ENCODE assay signal across 8 mouse cellular contexts in genomic region chr11:78697753-78698171, GRCm38 (mm10). TPM values are rescaled to one million over a fixed set of nuclear protein-coding genes. Genes with fewer than 3 reads are reported as not detected.
DNase-seq lines count a peak whose midpoint lies in the region; ATAC-seq and TF ChIP-seq lines count a peak whose summit lies in the region.

No protein-coding gene starts in this region.

- H3K36me3 ChIP-seq in CH12.LX (replicated peaks in 1 of 2; ENCODE audit: control insufficient read depth in 1 of 2, insufficient read depth in 1 of 2, low read length in 1 of 2), result peaks cover 0 to 19% of the 10 kb centered on the region in 2 experiments
- H3K36me3 ChIP-seq in forebrain, embryonic 12.5 days (replicated peaks), result peaks cover 5% of the 10 kb centered on the region; the same call in 1 of the 2 replicates
- no peaks in the 10 kb centered on the region for H3K36me3 ChIP-seq in heart, postnatal 0 days (replicated peaks; ENCODE audit: control insufficient read depth, insufficient read depth, low read length)
- H3K36me3 ChIP-seq in liver, embryonic 16.5 days (ENCODE audit: control insufficient read depth, insufficient read depth), result no peaks in the 10 kb centered on the region
- H3K36me3 ChIP-seq in neural tube, embryonic 13.5 days, result no peaks in the 10 kb centered on the region
- H3K36me3 ChIP-seq in testis, adult 2 months (ENCODE audit: control insufficient read depth, insufficient read depth, low read length), result no peaks in the 10 kb centered on the region

- H3K4me3 ChIP-seq in CH12.LX (replicated peaks in 1 of 3; ENCODE audit: low read depth in 2 of 3, low read length in 2 of 3, poor library complexity in 1 of 3), result peak overlapping the region; percentile 65 to 88 (median 73)
- peak overlapping the region; percentile 91 for H3K4me3 ChIP-seq in forebrain, embryonic 12.5 days (replicated peaks)
- peak overlapping the region; percentile 84 for H3K4me3 ChIP-seq in heart, postnatal 0 days (ENCODE audit: low read depth, low read length)
- H3K4me3 ChIP-seq in liver, embryonic 16.5 days (ENCODE audit: low read depth, low read length), result peak overlapping the region; percentile 85
- H3K4me3 ChIP-seq in neural tube, embryonic 13.5 days, result peak overlapping the region; percentile 88
- H3K4me3 ChIP-seq in testis, adult 2 months (ENCODE audit: control insufficient read depth, low read depth, low read length), result peak overlapping the region; percentile 77

- peak; percentile 91 for ATAC-seq in forebrain, embryonic 12.5 days (ENCODE audit: low FRiP score)
- peak; percentile 84 for ATAC-seq in heart, postnatal 0 days (ENCODE audit: insufficient read depth, low read depth)
- peak; percentile 66 for ATAC-seq in liver, embryonic 16.5 days (ENCODE audit: low read depth)
- peak; percentile 95 for ATAC-seq in neural tube, embryonic 13.5 days (ENCODE audit: low read depth)

- no peak for TF ChIP-seq RAD21 in CH12.LX (IDR thresholded peaks at IDR 0.05; ENCODE audit: low read depth, low read length)

- peak; percentile 28; the same call in 1 of the 2 replicates for TF ChIP-seq POLR2A in CH12.LX (IDR thresholded peaks at IDR 0.05; ENCODE audit: low read depth, low read length)
- TF ChIP-seq POLR2A in testis, adult 2 months (IDR thresholded peaks at IDR 0.05; ENCODE audit: control insufficient read depth, low read depth, low read length), result no peak

- H3K27me3 ChIP-seq in CH12.LX (replicated peaks), result peaks cover 5% of the 10 kb centered on the region
- H3K27me3 ChIP-seq in forebrain, embryonic 12.5 days, result 0 out of 2 replicates have a peak, but pooled peaks cover 4% of the 10 kb centered on the region
- H3K27me3 ChIP-seq in heart, postnatal 0 days (ENCODE audit: control insufficient read depth, insufficient read depth, low read length), result no peaks in the 10 kb centered on the region
- no peaks in the 10 kb centered on the region for H3K27me3 ChIP-seq in liver, embryonic 16.5 days (ENCODE audit: control insufficient read depth, insufficient read depth, low read depth, low read length)
- no peaks in the 10 kb centered on the region for H3K27me3 ChIP-seq in neural tube, embryonic 13.5 days
- no peaks in the 10 kb centered on the region for H3K27me3 ChIP-seq in testis, adult 2 months (ENCODE audit: control insufficient read depth, insufficient read depth, low read length)

- H3K27ac ChIP-seq in CH12.LX (ENCODE audit: insufficient read depth, low read depth), result no peak overlapping the region
- peak overlapping the region; percentile 80; the same call in 1 of the 2 replicates for H3K27ac ChIP-seq in forebrain, embryonic 12.5 days
- peak overlapping the region; percentile 70 for H3K27ac ChIP-seq in heart, postnatal 0 days (ENCODE audit: low read depth)
- peak overlapping the region; percentile 72; the same call in 1 of the 2 replicates for H3K27ac ChIP-seq in liver, embryonic 16.5 days (ENCODE audit: low read length)
- H3K27ac ChIP-seq in neural tube, embryonic 13.5 days (replicated peaks), result peak overlapping the region; percentile 85
- no peak overlapping the region for H3K27ac ChIP-seq in testis, adult 2 months (ENCODE audit: control insufficient read depth, insufficient read depth, low read depth, low read length)

- in situ Hi-C loops in CH12.LX (cut with MboI; ENCODE audit: low pct_ligation_motif_present, low pct_unique_long_range_greater_than_20kb, low sequenced_read_pairs), result no loop called here

- no peaks in the 10 kb centered on the region for H3K9me3 ChIP-seq in CH12.LX (replicated peaks; ENCODE audit: low read length)
- no peaks in the 10 kb centered on the region for H3K9me3 ChIP-seq in forebrain, embryonic 12.5 days
- no peaks in the 10 kb centered on the region for H3K9me3 ChIP-seq in heart, postnatal 0 days (replicated peaks; ENCODE audit: control insufficient read depth, low read length)
- no peaks in the 10 kb centered on the region for H3K9me3 ChIP-seq in liver, embryonic 16.5 days (replicated peaks; ENCODE audit: control insufficient read depth, low read length)
- no peaks in the 10 kb centered on the region for H3K9me3 ChIP-seq in neural tube, embryonic 13.5 days

- TF ChIP-seq CTCF in CH12.LX (conservative IDR thresholded peaks at IDR 0.05 in 1 of 2, IDR thresholded peaks at IDR 0.05 in 1 of 2; ENCODE audit: low read depth in 2 of 2, low read length in 2 of 2), result no peak
- no peak for TF ChIP-seq CTCF in heart, postnatal 0 days (IDR thresholded peaks at IDR 0.05; ENCODE audit: low read depth)
- TF ChIP-seq CTCF in testis, adult 2 months (IDR thresholded peaks at IDR 0.05; ENCODE audit: control insufficient read depth, insufficient read depth, insufficient replicate concordance, low read depth, low read length), result no peak

- peak overlapping the region; percentile 70; the same call in 1 of the 2 replicates for H3K9ac ChIP-seq in CH12.LX (ENCODE audit: insufficient read depth, low read depth)
- H3K9ac ChIP-seq in forebrain, embryonic 12.5 days, result no peak overlapping the region
- H3K9ac ChIP-seq in heart, postnatal 0 days (replicated peaks; ENCODE audit: low read depth, low read length), result no peak overlapping the region
- peak overlapping the region; percentile 41; the same call in 1 of the 2 replicates for H3K9ac ChIP-seq in liver, embryonic 16.5 days (ENCODE audit: low read depth, low read length)
- peak overlapping the region; percentile 58 for H3K9ac ChIP-seq in neural tube, embryonic 13.5 days

- H3K4me1 ChIP-seq in CH12.LX (ENCODE audit: control insufficient read depth in 1 of 2, insufficient read depth in 2 of 2), result peaks cover 13 to 41% of the 10 kb centered on the region in 2 experiments
- H3K4me1 ChIP-seq in forebrain, embryonic 12.5 days, result peaks cover 31% of the 10 kb centered on the region
- peaks cover 21% of the 10 kb centered on the region for H3K4me1 ChIP-seq in heart, postnatal 0 days (ENCODE audit: control insufficient read depth, insufficient read depth)
- H3K4me1 ChIP-seq in liver, embryonic 16.5 days (ENCODE audit: control insufficient read depth, low read depth, low read length), result peaks cover 13% of the 10 kb centered on the region
- H3K4me1 ChIP-seq in neural tube, embryonic 13.5 days (replicated peaks), result peaks cover 40% of the 10 kb centered on the region
- H3K4me1 ChIP-seq in testis, adult 2 months (ENCODE audit: control insufficient read depth, insufficient read depth, low read length), result peaks cover 10% of the 10 kb centered on the region

- peak; percentile 98 for DNase-seq in CH12.LX (ENCODE audit: extremely low read depth)
- peak; percentile 91 for DNase-seq in c-Kit-positive CD71-positive TER-119-positive erythroid progenitor cells, embryonic 14.5 days (ENCODE audit: low spot score)
- DNase-seq in heart, postnatal 0 days (ENCODE audit: low spot score), result peak; percentile 94
- peak; percentile 89 to 92 for DNase-seq in kidney, postnatal 4 days

- no peak for TF ChIP-seq EP300 in CH12.LX (IDR thresholded peaks at IDR 0.05; ENCODE audit: low read length)
- peak; percentile 9; the same call in 1 of the 2 replicates for TF ChIP-seq EP300 in heart, postnatal 0 days (IDR thresholded peaks at IDR 0.05; ENCODE audit: low read depth)

- no peaks in the 10 kb centered on the region; the same call in 1 of the 2 replicates for H3K79me2 ChIP-seq in CH12.LX (replicated peaks; ENCODE audit: control insufficient read depth, extremely low read depth, insufficient read depth, poor library complexity, severe bottlenecking)

- peak overlapping the region; percentile 38; the same call in 1 of the 2 replicates for H3K4me2 ChIP-seq in CH12.LX (ENCODE audit: insufficient read depth, low read depth, poor library complexity, severe bottlenecking)
- H3K4me2 ChIP-seq in forebrain, embryonic 12.5 days, result peak overlapping the region; percentile 42
- H3K4me2 ChIP-seq in heart, postnatal 0 days (ENCODE audit: low read depth, low read length), result peak overlapping the region; percentile 50
- peak overlapping the region; percentile 93 for H3K4me2 ChIP-seq in liver, embryonic 16.5 days (ENCODE audit: low read depth, low read length)
- peak overlapping the region; percentile 41 for H3K4me2 ChIP-seq in neural tube, embryonic 13.5 days

- WGBS in forebrain, embryonic 12.5 days, result under 1% methylated on average over 12 of the region's 12 CpGs
- WGBS in heart, postnatal 0 days, result under 1% methylated on average over 12 of the region's 12 CpGs
- 0% methylated on average over 12 of the region's 12 CpGs for WGBS in liver, embryonic 16.5 days (ENCODE audit: insufficient replicate concordance)
- under 1% methylated on average over 12 of the region's 12 CpGs for WGBS in neural tube, embryonic 13.5 days

- dilution Hi-C loops in CH12.LX (cut with MboI; ENCODE audit: extremely low pct_ligation_motif_present, extremely low pct_unique_long_range_greater_than_20kb, low sequenced_read_pairs), result no loop called here

TF ChIP-seq in CH12.LX, 34 proteins besides CTCF, POLR2A, EP300 and RAD21 (continues in another document):
- TF ChIP-seq KAT2A (IDR thresholded peaks at IDR 0.05; ENCODE audit: insufficient replicate concordance, low read length), result no peak
- TF ChIP-seq SIN3A (IDR thresholded peaks at IDR 0.05; ENCODE audit: low read length), result peak; percentile 8; the same call in 1 of the 2 replicates
- no peak for TF ChIP-seq USF2 (conservative IDR thresholded peaks at IDR 0.05; ENCODE audit: low read depth, low read length)
- TF ChIP-seq PAX5 (IDR thresholded peaks at IDR 0.05; ENCODE audit: low read length), result no peak

RNA-seq across cellular contexts. Expression of gene Nlk, which starts 0.6 kb away (rescaled TPM):
- total RNA-seq in CH12.LX (2012; rRNA removed), result 14.8 and 17.1 TPM in 2 replicates
- 22.4 and 22.9 TPM in 2 replicates for total RNA-seq in CH12.LX (2014; rRNA removed)
- polyA plus RNA-seq in CH12.LX (2012; ENCODE audit: insufficient read length, low read depth), result 15.6 and 20.4 TPM in 2 replicates
- 32.3 and 32.8 TPM in 2 replicates for polyA plus RNA-seq in forebrain, embryonic 12.5 days (2016; fragmentation: Nextera tagmentation; extraction: Ambion mirVana)
- total RNA-seq in heart, postnatal 0 days (2014; rRNA removed; ENCODE audit: low replicate concordance), result 15.0 and 19.3 TPM in 2 replicates
- polyA plus RNA-seq in heart, postnatal 0 days (2015; fragmentation: Nextera tagmentation; extraction: Ambion mirVana), result 11.6 and 13.0 TPM in 2 replicates
- polyA plus RNA-seq in liver, embryonic 16.5 days (2015; fragmentation: Nextera tagmentation; extraction: Ambion mirVana), result 3.2 TPM in 2 replicates
- 30.0 and 33.9 TPM in 2 replicates for polyA plus RNA-seq in neural tube, embryonic 13.5 days (2015; fragmentation: Nextera tagmentation; extraction: Ambion mirVana)
- polyA plus RNA-seq in testis, adult 2 months (2012; rRNA removed), result 10.8 and 12.0 TPM in 2 replicates

RNA-seq across cellular contexts. Expression of gene Ccnq, which starts 53.8 kb away (rescaled TPM):
- total RNA-seq in CH12.LX (2012; rRNA removed) (55.2 and 55.5 TPM in 2 replicates), CH12.LX (2014; rRNA removed) (56.9 and 63.5 TPM in 2 replicates)
- polyA plus RNA-seq in CH12.LX (2012; ENCODE audit: insufficient read length, low read depth), result 37.7 and 47.7 TPM in 2 replicates
- 36.5 and 40.3 TPM in 2 replicates for polyA plus RNA-seq in forebrain, embryonic 12.5 days (2016; fragmentation: Nextera tagmentation; extraction: Ambion mirVana)
- total RNA-seq in heart, postnatal 0 days (2014; rRNA removed; ENCODE audit: low replicate concordance), result 43.9 and 58.6 TPM in 2 replicates
- 31.0 and 32.3 TPM in 2 replicates for polyA plus RNA-seq in heart, postnatal 0 days (2015; fragmentation: Nextera tagmentation; extraction: Ambion mirVana)
- 13.1 and 15.1 TPM in 2 replicates for polyA plus RNA-seq in liver, embryonic 16.5 days (2015; fragmentation: Nextera tagmentation; extraction: Ambion mirVana)
- polyA plus RNA-seq in neural tube, embryonic 13.5 days (2015; fragmentation: Nextera tagmentation; extraction: Ambion mirVana), result 33.3 and 36.0 TPM in 2 replicates
- 13.8 and 16.5 TPM in 2 replicates for polyA plus RNA-seq in testis, adult 2 months (2012; rRNA removed)

Comparison
In these comparisons a context has a peak if more than half of its experiments do, and no peak if none do; other contexts are left out.
1. H3K27ac ChIP-seq: peak in forebrain, embryonic 12.5 days (single experiment), heart, postnatal 0 days (single experiment), liver, embryonic 16.5 days (single experiment) and neural tube, embryonic 13.5 days (single experiment); none in CH12.LX (single experiment) and testis, adult 2 months (single experiment).
2. H3K4me2 ChIP-seq: peak in every context shown above with its lines; median percentile 93 in liver, embryonic 16.5 days; 50 in heart, postnatal 0 days; 42 in forebrain, embryonic 12.5 days; 41 in neural tube, embryonic 13.5 days; 38 in CH12.LX.
3. H3K9ac ChIP-seq: peak in CH12.LX (single experiment), liver, embryonic 16.5 days (single experiment) and neural tube, embryonic 13.5 days (single experiment); none in forebrain, embryonic 12.5 days (single experiment) and heart, postnatal 0 days (single experiment).
4. Peak in every context shown above with its lines, with median percentiles within 50 percentile points of each other: DNase-seq, H3K4me3 ChIP-seq and ATAC-seq.